Mouse (Mus musculus) C2C12 (cell line): ENCODE data around the gene Gm4907.
"Not testable (repeated sequence)": the region's sequence is repeated elsewhere in the genome, so short reads cannot be mapped to it uniquely, and the experiment has no call there.

Source experiments
- CEBPB ChIP-seq: IDR thresholded peaks from one replicate; pipeline ENCODE4 v1.6.1; 2011; ENCODE audit warnings: low read depth, mild to moderate bottlenecking, control low read depth, moderate library complexity
- CTCF ChIP-seq: IDR thresholded peaks from one replicate; pipeline ENCODE4 v1.5.1; 2011; ENCODE audit not compliant: control insufficient read depth, insufficient read depth, insufficient read length
- FOSL1 ChIP-seq: IDR thresholded peaks from one replicate; pipeline ENCODE4 v1.8.0; 2011; ENCODE audit warnings: mild to moderate bottlenecking, low read length; ENCODE audit not compliant: poor library complexity, insufficient read depth, severe bottlenecking
- MAX ChIP-seq: IDR thresholded peaks from one replicate; pipeline ENCODE4 v1.6.1; 2011; ENCODE audit warnings: mild to moderate bottlenecking, control low read depth
- MYOD1 ChIP-seq: IDR thresholded peaks from one replicate; pipeline ENCODE4 v1.6.1; 2011; ENCODE audit warnings: low read depth; ENCODE audit not compliant: control insufficient read depth, insufficient read length
- MYOG ChIP-seq: IDR thresholded peaks from one replicate; pipeline ENCODE4 v1.6.1; 2011; ENCODE audit not compliant: control insufficient read depth, insufficient read length; ENCODE audit errors: extremely low read depth
- USF1 ChIP-seq: IDR thresholded peaks from one replicate; pipeline ENCODE4 v1.6.1; 2011; ENCODE audit warnings: low read depth, mild to moderate bottlenecking, control low read depth, moderate library complexity

- TF ChIP-seq CTCF, MAX, FOSL1, USF1, MYOG, MYOD1, CEBPB: not testable (repeated sequence)
Observed at GRCm38 (mm10) chrX:23882253-23882652, at the start of gene Gm4907.
